Mouse (Mus musculus) testis, adult 2 months (tissue): ENCODE results near the gene Mapk6. TPM values are rescaled to one million over a fixed set of nuclear protein-coding genes. Genes with fewer than 3 reads are reported as not detected.
"Not testable (repeated sequence)": the region's sequence is repeated elsewhere in the genome, so short reads cannot be mapped to it uniquely, and the experiment has no call there.

Experiments used
- H3K27ac ChIP-seq: fragments of 200-500 bp; 2 replicates; pipeline ENCODE4 v1.5.1; 2012; ENCODE audit warnings: low read depth, low read length; ENCODE audit not compliant: control insufficient read depth, insufficient read depth
- H3K27me3 ChIP-seq: fragments of 200-500 bp; 2 replicates; pipeline ENCODE4 v1.6.1; 2012; ENCODE audit warnings: mild to moderate bottlenecking, low read length, moderate library complexity; ENCODE audit not compliant: control insufficient read depth, insufficient read depth
- H3K36me3 ChIP-seq: fragments of 200-500 bp; 2 replicates; pipeline ENCODE4 v1.6.1; 2012; ENCODE audit warnings: mild to moderate bottlenecking, low read length; ENCODE audit not compliant: control insufficient read depth, insufficient read depth
- H3K4me1 ChIP-seq: fragments of 200-500 bp; 2 replicates; pipeline ENCODE4 v1.6.1; 2012; ENCODE audit warnings: low read length; ENCODE audit not compliant: control insufficient read depth, insufficient read depth
- H3K4me3 ChIP-seq: fragments of 200-500 bp; 2 replicates; pipeline ENCODE4 v1.5.1; 2012; ENCODE audit warnings: low read depth, mild to moderate bottlenecking, low read length, moderate library complexity, mixed read lengths; ENCODE audit not compliant: control insufficient read depth
- CTCF ChIP-seq: fragments of 200-500 bp; IDR thresholded peaks from 2 replicates; pipeline ENCODE4 v1.5.1; 2012; ENCODE audit warnings: low read depth, mild to moderate bottlenecking, inconsistent platforms, low read length, moderate library complexity; ENCODE audit not compliant: control insufficient read depth, insufficient read depth, insufficient replicate concordance
- POLR2A ChIP-seq: fragments of 200-500 bp; IDR thresholded peaks from 2 replicates; pipeline ENCODE4 v1.6.1; 2012; ENCODE audit warnings: low read depth, mild to moderate bottlenecking, inconsistent platforms, low read length, moderate library complexity; ENCODE audit not compliant: control insufficient read depth
- polyA plus RNA-seq: library from polyadenylated mRNA; depleted of rRNA; stranded (reverse); fragments of >200 nt; gene quantifications from 2 replicates; pipeline ENCODE4 v1.2.3, GENCODE M21; 2012; rRNA removed

The Mapk6 gene
- polyA plus RNA-seq: 204 and 209 TPM in 2 replicates

- Histone ChIP-seq H3K27me3 (no peaks in the 10 kb centered on the region), H3K36me3 (peaks cover 7% of the 10 kb centered on the region), H3K4me1 (peaks cover 4% of the 10 kb centered on the region), H3K27ac (peak within 1 kb of the TSS; percentile 100), H3K4me3 (peak within 1 kb of the TSS; percentile 86)
- TF ChIP-seq POLR2A (peak; percentile 89), CTCF (no peak)
Observed at GRCm38 (mm10) chr9:75409852-75410378, at the start of gene Mapk6. TSS of gene Mapk6 (minus strand) at chr9:75410005.

- no peak for TF ChIP-seq POLR2A
- no peak for TF ChIP-seq CTCF
- Histone ChIP-seq H3K27me3 (no peaks in the 10 kb centered on the region), H3K36me3 (peaks cover 4% of the 10 kb centered on the region)
Observed at GRCm38 (mm10) chr9:75455684-75456083, 45.9 kb upstream of the Mapk6 start.

GRCm38 (mm10) chr9:75453994-75454393 is 44.2 kb upstream of the Mapk6 start:
- TF ChIP-seq POLR2A (no peak), CTCF (no peak)
- Histone ChIP-seq H3K4me3 (no peak overlapping the region), H3K27ac (0 out of 2 replicates have a peak overlapping the region, but pooled peaks have one; percentile 19), H3K4me1 (peaks cover 2% of the 10 kb centered on the region), H3K27me3 (no peaks in the 10 kb centered on the region), H3K36me3 (peaks cover 3% of the 10 kb centered on the region)

More at GRCm38 (mm10) chr9:75455684-75456083, 45.9 kb upstream of the Mapk6 start:
- Histone ChIP-seq H3K4me3 (no peak overlapping the region), H3K4me1 (peaks cover 2% of the 10 kb centered on the region), H3K27ac (no peak overlapping the region)

- Histone ChIP-seq H3K4me1 (no peaks in the 10 kb centered on the region), H3K27me3 (no peaks in the 10 kb centered on the region), H3K36me3 (peaks cover 8% of the 10 kb centered on the region), H3K4me3 (no peak overlapping the region), H3K27ac (no peak overlapping the region)
- TF ChIP-seq CTCF (no peak), POLR2A (no peak)
Observed at GRCm38 (mm10) chr9:75448021-75448420, 38.2 kb upstream of the Mapk6 start.

DNA sequence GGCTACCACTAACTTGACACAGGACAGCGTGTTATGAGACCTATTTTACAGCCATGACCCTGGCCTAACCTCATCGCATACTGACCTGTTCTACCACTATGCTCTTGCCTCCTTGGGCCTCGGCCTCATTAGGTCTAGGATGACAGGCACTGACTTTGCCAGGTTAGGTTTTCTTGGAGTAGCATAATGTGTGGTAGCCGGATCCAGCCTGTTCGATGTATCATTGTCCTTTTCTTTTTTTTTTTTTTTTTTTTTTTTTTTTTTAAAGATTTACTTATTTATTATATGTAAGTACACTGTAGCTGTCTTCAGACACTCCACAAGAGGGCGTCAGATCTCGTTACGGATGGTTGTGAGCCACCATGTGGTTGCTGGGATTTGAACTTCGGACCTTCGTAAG is 36.8 kb upstream of the Mapk6 start:
- not testable (repeated sequence) for H3K4me1 ChIP-seq, H3K27ac ChIP-seq, H3K36me3 ChIP-seq, H3K27me3 ChIP-seq, H3K4me3 ChIP-seq

DNA sequence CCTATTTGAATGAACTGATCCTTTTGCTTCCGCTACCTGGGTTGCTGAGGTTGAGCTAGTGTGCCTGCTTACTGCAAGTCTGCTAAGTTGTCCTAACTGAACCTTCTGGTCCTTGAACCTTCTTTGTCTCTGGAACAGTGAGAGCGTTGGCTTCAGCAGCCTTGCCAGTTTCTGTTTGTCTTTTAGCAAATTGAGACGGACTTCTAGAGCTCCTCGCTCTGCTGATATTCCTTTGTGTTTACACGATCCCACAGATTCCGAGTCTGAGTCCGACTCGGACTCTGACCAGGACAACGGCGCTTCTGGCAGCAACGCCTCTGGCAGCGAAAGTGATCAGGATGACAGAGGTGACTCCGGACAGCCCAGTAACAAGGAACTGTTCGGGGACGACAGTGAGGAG is 35.2 kb upstream of the Mapk6 start:
- Histone ChIP-seq H3K4me1 (no peaks in the 10 kb centered on the region; the same call in 1 of the 2 replicates), H3K27me3 (no peaks in the 10 kb centered on the region), H3K27ac (0 out of 2 replicates have a peak overlapping the region, but pooled peaks have one; percentile 22), H3K36me3 (peaks cover 8% of the 10 kb centered on the region), H3K4me3 (peak overlapping the region; percentile 50)
- TF ChIP-seq CTCF: no peak
- TF ChIP-seq POLR2A: no peak

- H3K27me3 ChIP-seq: no peaks in the 10 kb centered on the region
- TF ChIP-seq POLR2A (peak; percentile 70; the same call in 1 of the 2 replicates), CTCF (no peak)
- peaks cover 2% of the 10 kb centered on the region for H3K36me3 ChIP-seq
- H3K27ac ChIP-seq: peak overlapping the region; percentile 90
- no peaks in the 10 kb centered on the region; the same call in 1 of the 2 replicates for H3K4me1 ChIP-seq
- peak overlapping the region; percentile 93 for H3K4me3 ChIP-seq
Observed at GRCm38 (mm10) chr9:75441691-75442131, 31.9 kb upstream of the Mapk6 start.
